Mouse (Mus musculus): ENCODE measurements around the gene Sdccag8.
A peak's percentile ranks its signal among the peaks of the same experiment; 100 is the strongest.

Sdccag8 gene

GRCm38 (mm10) chr1:176814591-176815062 is at the start of gene Sdccag8:
Gene Sdccag8, plus strand, starts transcription at chr1:176814660.
- peak; percentile 91 for DNase-seq (ENCODE audit: low read depth, low spot score)

GRCm38 (mm10) chr1:176774533-176774932 is 39.9 kb upstream of the Sdccag8 start:
- no peak for DNase-seq (ENCODE audit: low read depth, low spot score)

GRCm38 (mm10) chr1:176789326-176789725 is 25.1 kb upstream of the Sdccag8 start:
- DNase-seq (ENCODE audit: low read depth, low spot score) = no peak

- DNase-seq (ENCODE audit: low read depth, low spot score) = no peak
Observed at GRCm38 (mm10) chr1:176792175-176792574, 22.3 kb upstream of the Sdccag8 start.

- no peak for DNase-seq (ENCODE audit: low read depth, low spot score)
Observed at GRCm38 (mm10) chr1:176798673-176799072, 15.8 kb upstream of the Sdccag8 start.

- DNase-seq (ENCODE audit: low read depth, low spot score) = peak; percentile 22
Observed at GRCm38 (mm10) chr1:176800728-176801365, 13.6 kb upstream of the Sdccag8 start.

GRCm38 (mm10) chr1:176810161-176810560 is 4.3 kb upstream of the Sdccag8 start:
- DNase-seq (ENCODE audit: low read depth, low spot score) = no peak

GRCm38 (mm10) chr1:176811892-176812291 is 2.6 kb upstream of the Sdccag8 start:
- DNase-seq (ENCODE audit: low read depth, low spot score) = no peak

- DNase-seq (ENCODE audit: low read depth, low spot score) = no peak
Observed at GRCm38 (mm10) chr1:176812491-176813291, 1.8 kb upstream of the Sdccag8 start.

GRCm38 (mm10) chr1:176813292-176814035 is 996 bp upstream of the Sdccag8 start:
- DNase-seq (ENCODE audit: low read depth, low spot score) = peak; percentile 54

- peak; percentile 100 for DNase-seq (ENCODE audit: low read depth, low spot score)
Observed at GRCm38 (mm10) chr1:176814036-176814420, 432 bp upstream of the Sdccag8 start, which contains the start of gene Cep170. Gene Cep170, minus strand, starts transcription at chr1:176814067.

- DNase-seq (ENCODE audit: low read depth, low spot score) = no peak
Observed at GRCm38 (mm10) chr1:176816728-176817127, 2.3 kb downstream of the Sdccag8 start.

GRCm38 (mm10) chr1:176818147-176818546 is 3.7 kb downstream of the Sdccag8 start:
- DNase-seq (ENCODE audit: low read depth, low spot score) = no peak

GRCm38 (mm10) chr1:176818763-176819162 is 4.3 kb downstream of the Sdccag8 start:
- no peak for DNase-seq (ENCODE audit: low read depth, low spot score)

GRCm38 (mm10) chr1:176821929-176822328 is 7.5 kb downstream of the Sdccag8 start:
- DNase-seq (ENCODE audit: low read depth, low spot score) = no peak

- no peak for DNase-seq (ENCODE audit: low read depth, low spot score)
Observed at GRCm38 (mm10) chr1:176822949-176823348, 8.5 kb downstream of the Sdccag8 start.

GRCm38 (mm10) chr1:176823889-176824288 is 9.4 kb downstream of the Sdccag8 start:
- DNase-seq (ENCODE audit: low read depth, low spot score) = no peak

GRCm38 (mm10) chr1:176824611-176825010 is 10.2 kb downstream of the Sdccag8 start:
- DNase-seq (ENCODE audit: low read depth, low spot score) = no peak

- no peak for DNase-seq (ENCODE audit: low read depth, low spot score)
Observed at GRCm38 (mm10) chr1:176825084-176825483, 10.6 kb downstream of the Sdccag8 start.

GRCm38 (mm10) chr1:176826186-176826585 is 11.7 kb downstream of the Sdccag8 start:
- no peak for DNase-seq (ENCODE audit: low read depth, low spot score)

GRCm38 (mm10) chr1:176826931-176827330 is 12.5 kb downstream of the Sdccag8 start:
- DNase-seq (ENCODE audit: low read depth, low spot score) = no peak

GRCm38 (mm10) chr1:176827365-176827764 is 12.9 kb downstream of the Sdccag8 start:
- DNase-seq (ENCODE audit: low read depth, low spot score) = no peak

Measured in embryo, embryonic 11.5 days (tissue).